Mouse (Mus musculus) kidney, adult 2 months (tissue): ENCODE measurements around the gene Cnot3. TPM values are rescaled to one million over a fixed set of nuclear protein-coding genes. Genes with fewer than 3 reads are reported as not detected.

Experiments used
- DNase-seq: peaks from one replicate; pipeline ENCODE4 v3.0.0; 2021
- H3K27ac ChIP-seq: fragments of 200-500 bp; 2 replicates; pipeline ENCODE4 v1.5.1; 2012; ENCODE audit warnings: low read depth, low read length, control low read depth, inconsistent platforms; ENCODE audit not compliant: insufficient read depth
- H3K27me3 ChIP-seq: fragments of 200-500 bp; replicated peaks from 2 replicates; pipeline ENCODE4 v1.6.1; 2012; ENCODE audit warnings: mild to moderate bottlenecking, moderate library complexity, low read length, inconsistent platforms; ENCODE audit not compliant: control insufficient read depth, insufficient read depth
- H3K36me3 ChIP-seq: fragments of 200-500 bp; 2 replicates; pipeline ENCODE4 v1.6.1; 2012; ENCODE audit warnings: mild to moderate bottlenecking, moderate library complexity, low read length, inconsistent platforms; ENCODE audit not compliant: control insufficient read depth, insufficient read depth
- H3K4me1 ChIP-seq: fragments of 200-500 bp; 2 replicates; pipeline ENCODE4 v1.6.1; 2011; ENCODE audit warnings: low read length; ENCODE audit not compliant: control insufficient read depth, insufficient read depth
- H3K4me3 ChIP-seq: fragments of 200-500 bp; 2 replicates; pipeline ENCODE4 v1.5.1; 2011; ENCODE audit warnings: mild to moderate bottlenecking, low read depth, low read length, control low read depth; ENCODE audit not compliant: insufficient read depth
- CTCF ChIP-seq: fragments of 200-500 bp; conservative IDR thresholded peaks from 2 replicates; pipeline ENCODE4 v1.5.1; 2011; ENCODE audit warnings: low read depth, mild to moderate bottlenecking, control low read depth, low read length, moderate library complexity, mixed read lengths; ENCODE audit not compliant: insufficient read depth, insufficient read length
- POLR2A ChIP-seq: fragments of 200-500 bp; IDR thresholded peaks from one replicate; pipeline ENCODE4 v1.6.1; 2011; ENCODE audit warnings: low read depth, low read length, control low read depth
- WGBS: fragments of 180-500 bp; shearing (Covaris S2); methylation state at CpG from one replicate; pipeline ENCODE4 v1.1.7; 2018; 5-methylcytosine and 5-hydroxymethylcytosine counted together
- polyA plus RNA-seq: library from polyadenylated mRNA; depleted of rRNA; stranded (reverse); fragments of >200 nt; gene quantifications from 2 replicates; pipeline ENCODE4 v1.2.3, GENCODE M21; 2012

Cnot3 gene
- polyA plus RNA-seq, 1 experiment = 45.0 TPM

GRCm38 (mm10) chr7:3610437-3610836, 34.6 kb upstream of the Cnot3 start:
- WGBS = 81% methylated on average over 3 of the region's 3 CpGs
- Histone ChIP-seq H3K27me3 (no peaks in the 10 kb centered on the region), H3K36me3 (no peaks in the 10 kb centered on the region), H3K27ac (no peak overlapping the region), H3K4me1 (no peaks in the 10 kb centered on the region), H3K4me3 (no peak overlapping the region)
- TF ChIP-seq POLR2A = no peak
- no peak for TF ChIP-seq CTCF
- no peak for DNase-seq

GRCm38 (mm10) chr7:3611006-3611405, 34.1 kb upstream of the Cnot3 start:
- H3K36me3 ChIP-seq = no peaks in the 10 kb centered on the region
- WGBS = 91% methylated on average over 13 of the region's 13 CpGs
- no peak overlapping the region for H3K4me3 ChIP-seq
- no peak for DNase-seq
- H3K27ac ChIP-seq = no peak overlapping the region
- no peaks in the 10 kb centered on the region for H3K4me1 ChIP-seq
- H3K27me3 ChIP-seq = no peaks in the 10 kb centered on the region
- no peak for TF ChIP-seq CTCF

GRCm38 (mm10) chr7:3614021-3614420, 31.0 kb upstream of the Cnot3 start:
- 79% methylated on average over 3 of the region's 3 CpGs for WGBS
- DNase-seq = no peak
- no peaks in the 10 kb centered on the region for H3K27me3 ChIP-seq

GRCm38 (mm10) chr7:3616057-3616388, 29.0 kb upstream of the Cnot3 start, which contains the start of gene Oscar:
Gene Oscar, minus strand, starts transcription at chr7:3616157.
- Histone ChIP-seq H3K36me3 (no peaks in the 10 kb centered on the region; the same call in 1 of the 2 replicates), H3K4me3 (no peak within 1 kb of the TSS; the same call in 1 of the 2 replicates), H3K27ac (no peak within 1 kb of the TSS), H3K27me3 (no peaks in the 10 kb centered on the region), H3K4me1 (no peaks in the 10 kb centered on the region)
- DNase-seq = no peak
- TF ChIP-seq POLR2A (no peak), CTCF (no peak)
- WGBS = 81% methylated on average over 4 of the region's 4 CpGs

More at GRCm38 (mm10) chr7:3614021-3614420, 31.0 kb upstream of the Cnot3 start:
- no peak overlapping the region for H3K4me3 ChIP-seq
- H3K36me3 ChIP-seq = no peaks in the 10 kb centered on the region
- H3K4me1 ChIP-seq = no peaks in the 10 kb centered on the region
- H3K27ac ChIP-seq = no peak overlapping the region
- TF ChIP-seq CTCF (no peak), POLR2A (no peak)

GRCm38 (mm10) chr7:3616389-3617241, 28.5 kb upstream of the Cnot3 start:
- Histone ChIP-seq H3K36me3 (no peaks in the 10 kb centered on the region; the same call in 1 of the 2 replicates), H3K27ac (no peak overlapping the region), H3K4me1 (no peaks in the 10 kb centered on the region), H3K27me3 (no peaks in the 10 kb centered on the region), H3K4me3 (no peak overlapping the region; the same call in 1 of the 2 replicates)
- TF ChIP-seq CTCF (peak; percentile 35; the same call in 1 of the 2 replicates), POLR2A (no peak)
- no peak for DNase-seq
- WGBS = 38% methylated on average over 6 of the region's 6 CpGs

- Histone ChIP-seq H3K27ac (peak within 1 kb of the TSS; percentile 87), H3K4me1 (no peaks in the 10 kb centered on the region), H3K27me3 (no peaks in the 10 kb centered on the region), H3K36me3 (no peaks in the 10 kb centered on the region; the same call in 1 of the 2 replicates), H3K4me3 (peak within 1 kb of the TSS; percentile 86)
- DNase-seq = peak; percentile 94
- no peak for TF ChIP-seq CTCF
- peak; percentile 65 for TF ChIP-seq POLR2A
- 1% methylated on average over 32 of the region's 32 CpGs for WGBS
These were observed 27.6 kb upstream of the Cnot3 start, which contains the start of gene Ndufa3 for GRCm38 (mm10) chr7:3617242-3617995. Gene Ndufa3, plus strand, starts transcription at chr7:3617373.

- WGBS = 29% methylated on average over 4 of the region's 4 CpGs
These were observed 16.0 kb upstream of the Cnot3 start for GRCm38 (mm10) chr7:3629030-3629429.

More at GRCm38 (mm10) chr7:3629030-3629429, 16.0 kb upstream of the Cnot3 start:
- H3K27ac ChIP-seq = peak overlapping the region; percentile 99; the same call in 1 of the 2 replicates
- H3K4me1 ChIP-seq = peaks cover 10% of the 10 kb centered on the region
- peak overlapping the region; percentile 99 for H3K4me3 ChIP-seq
- no peaks in the 10 kb centered on the region for H3K36me3 ChIP-seq
- H3K27me3 ChIP-seq = no peaks in the 10 kb centered on the region
- DNase-seq = no peak
- no peak for TF ChIP-seq CTCF
- TF ChIP-seq POLR2A = no peak
